Mouse (Mus musculus) bone marrow, adult 2 months (tissue): ENCODE results near the gene Mlkl.

Experiments used
- CTCF ChIP-seq: fragments of 200-500 bp; IDR thresholded peaks from 2 replicates; pipeline ENCODE4 v1.5.1; 2011; ENCODE audit warnings: low read length, control low read depth; ENCODE audit not compliant: control insufficient read depth, insufficient read depth
- POLR2A ChIP-seq: fragments of 200-500 bp; IDR thresholded peaks from 2 replicates; pipeline ENCODE4 v1.6.1; 2011; ENCODE audit warnings: low read depth, mild to moderate bottlenecking, control low read depth, low read length, borderline replicate concordance; ENCODE audit not compliant: control insufficient read depth

GRCm38 (mm10) chr8:111350577-111350976 is 12.6 kb upstream of the Mlkl start:
- TF ChIP-seq CTCF (no peak), POLR2A (no peak)
